Mouse (Mus musculus): ENCODE results near the gene Wdr12. TPM values are rescaled to one million over a fixed set of nuclear protein-coding genes. Genes with fewer than 3 reads are reported as not detected.
"Not testable (repeated sequence)": the region's sequence is repeated elsewhere in the genome, so short reads cannot be mapped to it uniquely, and the experiment has no call there.

Gene Wdr12
- polyA plus RNA-seq, 1 experiment from 2014 or later = 33.8 TPM

- H3K4me3 ChIP-seq (replicated peaks); ATAC-seq (ENCODE audit: insufficient read depth); H3K4me1 ChIP-seq (replicated peaks); H3K27me3 ChIP-seq; H3K36me3 ChIP-seq (replicated peaks); H3K27ac ChIP-seq (replicated peaks); H3K9me3 ChIP-seq (replicated peaks); H3K9ac ChIP-seq; H3K4me2 ChIP-seq: not testable (repeated sequence)
Measured at GRCm38 (mm10) chr1:60070725-60071124, 27.7 kb downstream of the Wdr12 start.

- H3K4me2 ChIP-seq = no peak overlapping the region
Measured at GRCm38 (mm10) chr1:60056310-60056709, 42.1 kb downstream of the Wdr12 start.

GRCm38 (mm10) chr1:60054659-60055058 lies 43.8 kb downstream of the Wdr12 start:
- Histone ChIP-seq H3K9me3 (replicated peaks) (no peaks in the 10 kb centered on the region), H3K36me3 (replicated peaks) (no peaks in the 10 kb centered on the region), H3K4me3 (replicated peaks) (no peak overlapping the region), H3K4me1 (replicated peaks) (no peaks in the 10 kb centered on the region), H3K9ac (no peak overlapping the region), H3K4me2 (no peak overlapping the region), H3K27ac (replicated peaks) (no peak overlapping the region), H3K27me3 (no peaks in the 10 kb centered on the region)
- ATAC-seq (ENCODE audit: insufficient read depth) = no peak
- 22% methylated on average over 3 of the region's 3 CpGs for WGBS (ENCODE audit: insufficient replicate concordance)

More at GRCm38 (mm10) chr1:60056310-60056709, 42.1 kb downstream of the Wdr12 start:
- Histone ChIP-seq H3K27me3 (no peaks in the 10 kb centered on the region), H3K36me3 (replicated peaks) (no peaks in the 10 kb centered on the region), H3K9ac (no peak overlapping the region), H3K4me1 (replicated peaks) (no peaks in the 10 kb centered on the region), H3K9me3 (replicated peaks) (no peaks in the 10 kb centered on the region), H3K4me3 (replicated peaks) (no peak overlapping the region), H3K27ac (replicated peaks) (no peak overlapping the region)
- ATAC-seq (ENCODE audit: insufficient read depth) = no peak
- WGBS (ENCODE audit: insufficient replicate concordance) = 67% methylated on average over 3 of the region's 3 CpGs

- not testable (repeated sequence) for H3K4me2 ChIP-seq; H3K4me3 ChIP-seq (replicated peaks); H3K36me3 ChIP-seq (replicated peaks); H3K4me1 ChIP-seq (replicated peaks); H3K9ac ChIP-seq; H3K9me3 ChIP-seq (replicated peaks); ATAC-seq (ENCODE audit: insufficient read depth); H3K27ac ChIP-seq (replicated peaks)
- peaks cover 24% of the 10 kb centered on the region for H3K27me3 ChIP-seq
- 74% methylated on average over 5 of the region's 5 CpGs for WGBS (ENCODE audit: insufficient replicate concordance)
Measured at GRCm38 (mm10) chr1:60047481-60047880, 51.0 kb downstream of the Wdr12 start.

- 66% methylated on average over 1 of the region's 1 CpGs for WGBS (ENCODE audit: insufficient replicate concordance)
Measured at GRCm38 (mm10) chr1:60044595-60044994, 53.9 kb downstream of the Wdr12 start.

GRCm38 (mm10) chr1:60042796-60043469 lies 55.5 kb downstream of the Wdr12 start, which contains the start of gene Ica1l:
TSS of gene Ica1l (minus strand) at chr1:60043184.
- Histone ChIP-seq H3K36me3 (replicated peaks) (no peaks in the 10 kb centered on the region), H3K4me3 (replicated peaks) (peak within 1 kb of the TSS; percentile 61), H3K4me2 (peak within 1 kb of the TSS; percentile 82), H3K27ac (replicated peaks) (no peak within 1 kb of the TSS), H3K9me3 (replicated peaks) (no peaks in the 10 kb centered on the region), H3K27me3 (peaks cover 40% of the 10 kb centered on the region), H3K9ac (no peak within 1 kb of the TSS; the same call in 1 of the 2 replicates), H3K4me1 (replicated peaks) (peaks cover 9% of the 10 kb centered on the region; the same call in 1 of the 2 replicates)
- ATAC-seq (ENCODE audit: insufficient read depth) = peak; percentile 54
- WGBS (ENCODE audit: insufficient replicate concordance) = under 1% methylated on average over 89 of the region's 99 CpGs

More at GRCm38 (mm10) chr1:60044595-60044994, 53.9 kb downstream of the Wdr12 start:
- Histone ChIP-seq H3K27ac (replicated peaks) (no peak overlapping the region), H3K27me3 (peaks cover 40% of the 10 kb centered on the region), H3K9me3 (replicated peaks) (no peaks in the 10 kb centered on the region), H3K36me3 (replicated peaks) (no peaks in the 10 kb centered on the region), H3K4me2 (no peak overlapping the region), H3K4me1 (replicated peaks) (peaks cover 9% of the 10 kb centered on the region; the same call in 1 of the 2 replicates), H3K4me3 (replicated peaks) (no peak overlapping the region), H3K9ac (no peak overlapping the region)
- no peak for ATAC-seq (ENCODE audit: insufficient read depth)

- ATAC-seq (ENCODE audit: insufficient read depth) = no peak
- 4% methylated on average over 19 of the region's 19 CpGs for WGBS (ENCODE audit: insufficient replicate concordance)
- no peaks in the 10 kb centered on the region for H3K36me3 ChIP-seq (replicated peaks)
- no peak overlapping the region for H3K9ac ChIP-seq
- H3K4me2 ChIP-seq = peak overlapping the region; percentile 82
- H3K4me3 ChIP-seq (replicated peaks) = peak overlapping the region; percentile 61
- peaks cover 9% of the 10 kb centered on the region; the same call in 1 of the 2 replicates for H3K4me1 ChIP-seq (replicated peaks)
- H3K27me3 ChIP-seq = peaks cover 40% of the 10 kb centered on the region
- H3K27ac ChIP-seq (replicated peaks) = no peak overlapping the region
- no peaks in the 10 kb centered on the region for H3K9me3 ChIP-seq (replicated peaks)
Measured at GRCm38 (mm10) chr1:60042398-60042795, 56.0 kb downstream of the Wdr12 start.

GRCm38 (mm10) chr1:60035044-60035443 lies 63.4 kb downstream of the Wdr12 start:
- no peak for ATAC-seq (ENCODE audit: insufficient read depth)
- 74% methylated on average over 2 of the region's 2 CpGs for WGBS (ENCODE audit: insufficient replicate concordance)
- no peaks in the 10 kb centered on the region for H3K4me1 ChIP-seq (replicated peaks)
- H3K9ac ChIP-seq = no peak overlapping the region
- no peak overlapping the region for H3K4me3 ChIP-seq (replicated peaks)
- H3K36me3 ChIP-seq (replicated peaks) = no peaks in the 10 kb centered on the region
- peaks cover under 1% of the 10 kb centered on the region; the same call in 1 of the 2 replicates for H3K27me3 ChIP-seq
- H3K4me2 ChIP-seq = no peak overlapping the region
- no peaks in the 10 kb centered on the region for H3K9me3 ChIP-seq (replicated peaks)
- no peak overlapping the region for H3K27ac ChIP-seq (replicated peaks)

Other genes starting within 250 kb of the Wdr12 start
- gene Fam117b, start 185.6 kb downstream of the Wdr12 start, polyA plus RNA-seq (2015; fragmentation: Nextera tagmentation; extraction: Ambion mirVana) = 1.9 and 2.0 TPM in 2 replicates
- 0.17 and 0.31 TPM in 2 replicates for gene Ica1l, start 55.5 kb downstream of the Wdr12 start, polyA plus RNA-seq (2015; fragmentation: Nextera tagmentation; extraction: Ambion mirVana)
- gene Carf, start 398 bp downstream of the Wdr12 start, polyA plus RNA-seq (2015; fragmentation: Nextera tagmentation; extraction: Ambion mirVana) = 1.2 and 1.6 TPM in 2 replicates
- gene Nbeal1, start 82.0 kb upstream of the Wdr12 start, polyA plus RNA-seq (2015; fragmentation: Nextera tagmentation; extraction: Ambion mirVana) = 1.3 and 1.5 TPM in 2 replicates
- 10.1 and 10.6 TPM in 2 replicates for gene Cyp20a1, start 244.7 kb upstream of the Wdr12 start, polyA plus RNA-seq (2015; fragmentation: Nextera tagmentation; extraction: Ambion mirVana)